Mouse (Mus musculus): ENCODE results near the gene Cltb. TPM values are rescaled to one million over a fixed set of nuclear protein-coding genes. Genes with fewer than 3 reads are reported as not detected.

Cltb gene
- total RNA-seq, 2 experiments from 2014 or later = 263 to 281 TPM

DNA sequence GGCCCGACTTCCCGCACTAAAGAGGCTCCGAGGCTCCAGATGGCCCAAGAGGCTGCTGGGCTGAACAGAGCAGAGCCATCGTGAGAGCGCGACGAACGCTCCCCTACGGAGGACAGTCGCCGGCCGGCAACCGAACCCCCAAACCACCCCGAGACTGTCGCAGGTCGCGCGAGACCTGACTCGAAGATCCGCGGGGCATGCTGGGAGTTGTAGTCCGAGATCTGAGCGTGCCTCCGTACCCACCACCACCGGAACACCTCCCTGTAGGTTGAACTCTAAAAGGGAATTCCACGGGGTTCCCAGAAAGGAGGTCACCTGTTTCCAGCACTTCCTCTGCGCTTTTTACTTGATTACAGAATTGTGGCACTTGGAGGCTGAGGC is 46.0 kb downstream of the Cltb start, which contains the start of gene 4833439L19Rik:
TSS of gene 4833439L19Rik (minus strand) at position 235 of the 381 bp plus-strand sequence.
- peak; percentile 88 to 96 for DNase-seq (ENCODE audit: low spot score in 2 of 2)

DNA sequence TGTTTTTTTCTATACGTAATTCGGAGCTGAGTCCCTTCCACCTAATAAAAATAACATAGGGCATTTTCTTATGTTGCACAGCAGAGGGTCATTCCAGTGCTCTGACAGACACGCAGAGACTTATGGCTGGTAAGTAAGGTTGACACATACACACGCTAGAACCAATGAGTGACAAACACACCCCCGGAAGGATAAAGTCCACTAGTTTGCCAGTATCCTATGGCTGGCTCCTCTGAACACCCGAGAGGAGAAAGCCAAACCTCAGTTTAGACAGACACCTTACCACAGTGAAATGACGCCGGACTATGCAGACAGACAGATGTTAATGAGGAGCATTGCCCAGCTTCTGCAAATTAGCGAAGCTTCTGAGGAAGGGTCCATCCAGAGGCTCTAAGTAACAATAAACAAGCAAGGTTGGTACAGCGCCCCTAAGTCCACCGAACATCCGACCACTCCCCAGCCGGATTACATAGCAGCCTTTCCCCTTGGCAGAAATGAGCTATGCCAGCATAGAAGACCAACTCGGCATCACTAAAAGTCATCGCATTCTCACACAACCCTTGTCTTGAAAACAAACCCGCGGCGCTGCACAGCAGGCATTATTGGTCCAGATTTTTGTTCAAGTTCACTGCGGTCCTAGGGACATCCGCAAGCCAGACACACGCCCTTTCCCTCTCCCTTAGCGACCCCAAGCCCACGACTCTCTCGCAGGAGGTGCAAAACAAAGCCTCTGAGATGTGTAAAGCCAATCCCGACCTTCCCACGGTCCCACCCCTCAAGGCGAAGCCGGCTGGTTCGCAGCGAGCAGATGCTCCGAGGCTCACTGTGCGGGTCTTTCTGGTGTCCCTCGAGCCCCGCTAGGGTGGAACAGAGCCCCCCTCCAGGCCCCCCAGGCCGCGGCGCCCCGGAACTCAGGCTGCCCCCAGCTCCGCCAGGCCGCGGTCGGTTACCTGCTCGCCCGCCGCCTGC is 46.6 kb downstream of the Cltb start:
- peak in 1 of 2 experiments; percentile 19 for DNase-seq (ENCODE audit: low spot score in 2 of 2)

DNA sequence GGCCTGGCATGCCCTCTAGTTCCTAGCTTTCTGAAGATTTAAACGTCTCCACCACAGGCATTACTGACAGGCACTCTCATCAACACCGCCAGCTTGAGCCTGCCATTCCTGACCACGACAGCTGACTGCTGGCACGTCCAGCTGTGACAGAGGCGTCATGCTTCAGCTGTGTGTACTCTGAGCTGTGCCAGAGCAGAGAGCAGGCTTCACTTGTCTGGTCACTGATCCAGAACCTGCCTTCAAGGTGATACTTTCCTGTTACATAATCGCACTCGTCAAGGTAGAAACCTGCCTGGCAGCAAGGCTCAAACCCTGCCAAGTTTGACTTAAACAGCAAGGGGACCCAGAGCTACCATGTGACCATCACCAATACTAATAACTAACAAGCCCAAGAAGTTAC is 48.6 kb downstream of the Cltb start:
- DNase-seq (ENCODE audit: low spot score in 2 of 2) = no peak

DNA sequence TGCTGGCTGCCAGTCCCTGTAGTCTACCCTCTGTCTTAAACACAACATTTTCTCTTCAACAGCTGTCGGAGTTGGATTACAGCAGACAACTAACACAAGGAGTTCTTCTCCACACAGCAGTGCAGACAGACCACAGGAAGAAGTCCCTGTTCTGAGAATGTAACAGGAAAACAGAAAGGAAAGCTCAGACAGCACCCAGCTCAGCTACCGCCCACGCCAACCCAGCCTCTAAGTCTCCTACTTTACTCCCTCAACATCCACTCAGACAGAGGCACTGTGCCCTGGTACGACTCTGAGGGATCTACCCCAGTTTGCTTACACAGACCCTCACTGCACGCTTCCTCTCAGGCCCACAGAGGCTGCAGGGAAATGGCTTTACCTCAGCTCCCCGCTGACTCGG is 50.5 kb downstream of the Cltb start:
- peak in 1 of 2 experiments; percentile 53 for DNase-seq (ENCODE audit: low spot score in 2 of 2)

DNA sequence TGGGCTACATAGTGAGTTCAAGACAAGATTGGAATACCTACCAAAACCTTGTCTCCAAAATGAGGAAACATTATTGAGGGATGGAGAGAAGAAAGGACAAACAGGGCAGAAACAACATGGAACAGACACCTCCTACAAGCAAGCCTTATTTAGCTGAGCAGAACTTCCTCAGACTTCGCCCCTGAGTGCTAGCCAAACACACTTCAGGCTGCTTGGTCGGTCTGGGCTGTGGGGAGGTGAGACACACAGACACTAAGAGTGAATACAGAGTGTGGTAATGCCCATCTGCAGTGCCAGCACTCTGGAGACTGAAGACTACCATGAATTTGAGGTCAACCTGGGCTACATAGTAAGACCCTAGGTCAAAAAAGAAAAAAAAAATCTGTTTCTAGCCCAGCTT is 51.5 kb downstream of the Cltb start:
- DNase-seq (ENCODE audit: low spot score in 2 of 2) = no peak

DNA sequence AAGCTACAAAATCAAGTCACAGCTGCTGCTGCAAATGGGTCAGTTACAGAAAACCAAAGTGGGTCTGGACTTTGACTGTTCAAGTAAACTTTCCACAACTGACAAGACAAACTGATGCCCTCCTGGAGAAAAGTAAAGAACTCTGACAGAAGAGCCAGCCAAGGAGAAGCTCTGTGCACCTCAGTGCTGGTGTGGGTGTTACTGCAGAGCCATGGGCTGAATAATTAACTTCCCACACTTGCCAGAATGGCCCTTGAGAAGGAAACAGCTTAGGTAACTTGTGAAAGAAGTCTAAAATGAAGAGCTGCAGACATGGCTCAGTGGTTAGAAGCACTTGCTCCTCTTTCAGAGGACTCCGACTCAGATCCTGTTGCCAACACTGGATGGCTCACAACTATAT is 53.5 kb downstream of the Cltb start:
- no peak for DNase-seq (ENCODE audit: low spot score in 2 of 2)

DNA sequence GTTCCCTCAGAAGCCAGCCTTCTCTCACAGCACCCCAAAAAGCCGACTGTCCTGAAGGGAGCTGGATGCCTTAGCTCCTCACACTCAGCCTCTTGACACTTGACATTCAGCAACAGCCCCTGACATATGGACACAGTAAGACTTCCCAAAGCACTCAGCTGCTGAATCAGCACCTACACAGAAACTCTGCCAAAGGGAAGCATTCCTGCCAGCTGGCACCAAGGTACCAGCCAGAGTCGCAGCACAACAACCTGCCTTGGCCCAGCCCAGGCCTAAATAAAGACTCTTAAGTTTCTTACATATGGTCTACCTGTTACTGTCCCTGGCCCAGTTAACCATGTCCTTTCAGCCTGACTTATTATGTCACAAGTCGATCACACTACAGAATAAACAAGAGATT is 54.3 kb downstream of the Cltb start:
- DNase-seq (ENCODE audit: low spot score in 2 of 2) = peak in 1 of 2 experiments; percentile 49

DNA sequence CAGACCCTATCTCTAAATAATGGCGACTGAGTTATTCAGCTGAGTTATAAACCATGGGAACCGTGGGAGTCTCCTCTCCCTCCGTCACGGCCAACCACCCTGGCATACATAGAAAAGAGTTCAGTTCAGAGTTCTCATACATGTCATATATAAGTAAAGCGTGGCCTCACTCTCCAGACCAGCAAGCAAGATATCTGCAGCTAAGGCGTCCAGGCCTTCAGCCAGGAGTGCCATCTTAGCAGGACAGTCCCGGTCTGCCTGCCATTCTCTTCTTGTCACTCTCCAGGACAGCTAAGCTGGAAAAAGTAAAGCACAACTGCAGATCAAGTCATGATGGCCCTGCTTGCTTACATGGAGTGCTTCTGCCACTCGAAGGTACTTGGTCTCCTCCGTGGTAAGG is 55.0 kb downstream of the Cltb start:
- no peak for DNase-seq (ENCODE audit: low spot score in 2 of 2)

DNA sequence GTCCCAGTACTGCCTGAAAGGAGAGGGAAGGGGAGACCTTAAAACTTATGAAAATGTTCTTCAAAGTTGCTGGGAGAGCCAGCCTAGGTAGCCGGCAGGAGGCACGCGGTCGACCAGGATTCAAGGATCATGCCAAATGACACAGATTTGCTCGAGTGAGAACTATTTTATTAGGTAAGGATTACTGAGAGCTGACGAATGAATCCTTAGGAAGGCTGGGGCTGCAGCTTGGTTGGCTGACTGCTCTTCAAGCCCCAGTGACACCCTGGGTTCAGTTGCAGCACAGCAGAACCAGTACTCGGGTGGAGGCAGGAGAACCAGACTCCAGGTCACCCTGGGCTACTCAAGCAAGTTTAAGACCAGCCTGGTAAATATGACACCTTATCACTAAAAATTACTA is 63.1 kb downstream of the Cltb start:
- DNase-seq (ENCODE audit: low spot score in 2 of 2) = no peak

Small RNA genes lying within 50 kb of the gene (microRNA-seq; reads per million reads assigned to microRNA genes)
- gene Gm24195 = 0 reads per million in 2 experiments

Other genes with a start within 250 kb of the Cltb start
- gene Cplx2, start 240.0 kb downstream of the Cltb start, total RNA-seq (2021) = 100 to 1,000 TPM; 963 to 982 TPM
- 10 to 100 TPM; 27.9 to 41.2 TPM for gene Thoc3, start 142.5 kb downstream of the Cltb start, total RNA-seq (2021)
- gene Simc1, start 107.6 kb downstream of the Cltb start, total RNA-seq (2021) = 10 to 100 TPM; 15.2 to 16.0 TPM
- gene 4833439L19Rik, start 45.9 kb downstream of the Cltb start, total RNA-seq (2021) = 100 to 1,000 TPM; 145 to 151 TPM
- gene Arl10, start 36.3 kb downstream of the Cltb start, total RNA-seq (2021) = 10 to 100 TPM; 35.9 to 38.7 TPM
- 10 to 100 TPM; 25.0 to 26.1 TPM for gene Nop16, start 21.3 kb downstream of the Cltb start, total RNA-seq (2021)
- gene Higd2a, start 21.1 kb downstream of the Cltb start, total RNA-seq (2021) = 100 to 1,000 TPM; 170 to 174 TPM
- 10 to 100 TPM; 52.8 to 56.7 TPM for gene Faf2, start 10.4 kb upstream of the Cltb start, total RNA-seq (2021)
- gene Rnf44, start 82.6 kb upstream of the Cltb start, total RNA-seq (2021) = 100 to 1,000 TPM; 164 to 179 TPM
- gene Cdhr2, start 90.1 kb upstream of the Cltb start, total RNA-seq (2021) = under 1 TPM; 0.20 to 0.22 TPM
- 100 to 1,000 TPM; 146 to 150 TPM for gene Gprin1, start 138.5 kb upstream of the Cltb start, total RNA-seq (2021)
- 100 to 1,000 TPM; 687 to 705 TPM for gene Sncb, start 155.3 kb upstream of the Cltb start, total RNA-seq (2021)
- not detected for gene Eif4e1b, start 172.7 kb upstream of the Cltb start, total RNA-seq (2021)
- 10 to 100 TPM; 75.8 to 78.0 TPM for gene Tspan17, start 178.0 kb upstream of the Cltb start, total RNA-seq (2021)

Measured in layer of hippocampus, adult 18-20 months (tissue).